Mouse (Mus musculus) forebrain, embryonic 14.5 days (tissue): ENCODE measurements around the gene Rgl3. TPM values are rescaled to one million over a fixed set of nuclear protein-coding genes. Genes with fewer than 3 reads are reported as not detected.

Source experiments
- ATAC-seq: fragments of 200-750 bp; cut with Nextera tagmentation; 2 replicates; pipeline ENCODE4 v1.8.0; 2017; ENCODE audit warnings: mild to moderate bottlenecking, moderate library complexity
- DNase-seq: peaks from one replicate; pipeline ENCODE4 v3.0.0-alpha.2; 2015; ENCODE audit warnings: low spot score
- H3K27ac ChIP-seq: fragments of 300-500 bp; sonication (generic); 2 replicates; pipeline ENCODE4 v1.5.1; 2014; ENCODE audit warnings: low read depth, mild to moderate bottlenecking, control low read depth, low read length, moderate library complexity
- H3K27me3 ChIP-seq: fragments of 300-500 bp; sonication (generic); replicated peaks from 2 replicates; pipeline ENCODE4 v1.6.1; 2014; ENCODE audit warnings: low read length, control low read depth, mixed read lengths; ENCODE audit not compliant: control insufficient read depth, insufficient read depth
- H3K36me3 ChIP-seq: fragments of 300-500 bp; sonication (generic); 2 replicates; pipeline ENCODE4 v1.6.1; 2014; ENCODE audit warnings: low read length, control low read depth; ENCODE audit not compliant: control insufficient read depth, insufficient read depth
- H3K4me1 ChIP-seq: fragments of 300-500 bp; sonication (generic); 2 replicates; pipeline ENCODE4 v1.6.1; 2014; ENCODE audit warnings: antibody characterized with exemption, low read length, control low read depth; ENCODE audit not compliant: control insufficient read depth, insufficient read depth
- H3K4me2 ChIP-seq: fragments of 300-500 bp; sonication (generic); 2 replicates; pipeline ENCODE4 v1.6.1; 2014; ENCODE audit warnings: mild to moderate bottlenecking, control low read depth, low read length
- H3K4me3 ChIP-seq: fragments of 300-500 bp; sonication (generic); 2 replicates; pipeline ENCODE4 v1.5.1; 2014; ENCODE audit warnings: low read depth, low read length, control low read depth
- H3K9ac ChIP-seq: fragments of 300-500 bp; sonication (generic); 2 replicates; pipeline ENCODE4 v1.6.1; 2014; ENCODE audit warnings: mild to moderate bottlenecking, low read length, control low read depth, moderate library complexity
- H3K9me3 ChIP-seq: fragments of 300-500 bp; sonication (generic); replicated peaks from 2 replicates; pipeline ENCODE4 v1.6.1; 2016; ENCODE audit warnings: low read length, control low read depth, mixed read lengths; ENCODE audit not compliant: control insufficient read depth
- WGBS: fragments of 180-500 bp; shearing (Covaris S2); extraction: QIAGEN DNeasy Blood & Tissue Kit; methylation state at CpG from one replicate; pipeline ENCODE4 v1.1.7; 2014; 5-methylcytosine and 5-hydroxymethylcytosine counted together
- polyA plus RNA-seq: library from polyadenylated mRNA; unstranded; fragments of >200 nt; fragmentation: Nextera tagmentation; extraction: Ambion mirVana; gene quantifications from 2 replicates; pipeline ENCODE4 v1.2.1, GENCODE M21; 2014

Rgl3 gene
- polyA plus RNA-seq, 1 experiment from 2014 or later, result 1.3 TPM

DNA sequence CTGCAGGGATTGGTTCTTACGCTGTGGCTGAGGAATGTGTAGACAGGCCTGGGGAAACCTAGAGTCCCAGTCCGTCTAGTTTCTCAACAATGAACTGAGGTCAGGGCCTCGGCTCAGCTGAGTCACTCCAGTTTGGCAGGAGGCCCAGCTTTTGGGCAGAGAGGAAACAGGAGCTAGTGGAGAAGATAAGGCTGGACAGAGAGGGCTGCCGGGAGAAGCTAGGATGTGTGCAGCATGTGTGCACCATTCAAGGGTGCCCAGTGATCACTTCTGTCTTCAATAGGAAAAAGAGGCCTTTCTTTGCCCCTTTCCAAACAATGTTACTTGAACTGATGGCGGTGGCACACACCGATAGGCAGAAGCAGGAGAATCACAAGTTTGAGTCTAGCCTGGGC, 65.2 kb downstream of the Rgl3 start:
- Histone ChIP-seq H3K9me3 (no peaks in the 10 kb centered on the region), H3K4me1 (peaks cover 7% of the 10 kb centered on the region; the same call in 1 of the 2 replicates), H3K27me3 (no peaks in the 10 kb centered on the region), H3K36me3 (no peaks in the 10 kb centered on the region), H3K4me2 (no peak overlapping the region), H3K4me3 (no peak overlapping the region), H3K27ac (no peak overlapping the region), H3K9ac (no peak overlapping the region)
- no peak for DNase-seq
- ATAC-seq, result no peak
- 77% methylated on average over 6 of the region's 6 CpGs for WGBS

DNA sequence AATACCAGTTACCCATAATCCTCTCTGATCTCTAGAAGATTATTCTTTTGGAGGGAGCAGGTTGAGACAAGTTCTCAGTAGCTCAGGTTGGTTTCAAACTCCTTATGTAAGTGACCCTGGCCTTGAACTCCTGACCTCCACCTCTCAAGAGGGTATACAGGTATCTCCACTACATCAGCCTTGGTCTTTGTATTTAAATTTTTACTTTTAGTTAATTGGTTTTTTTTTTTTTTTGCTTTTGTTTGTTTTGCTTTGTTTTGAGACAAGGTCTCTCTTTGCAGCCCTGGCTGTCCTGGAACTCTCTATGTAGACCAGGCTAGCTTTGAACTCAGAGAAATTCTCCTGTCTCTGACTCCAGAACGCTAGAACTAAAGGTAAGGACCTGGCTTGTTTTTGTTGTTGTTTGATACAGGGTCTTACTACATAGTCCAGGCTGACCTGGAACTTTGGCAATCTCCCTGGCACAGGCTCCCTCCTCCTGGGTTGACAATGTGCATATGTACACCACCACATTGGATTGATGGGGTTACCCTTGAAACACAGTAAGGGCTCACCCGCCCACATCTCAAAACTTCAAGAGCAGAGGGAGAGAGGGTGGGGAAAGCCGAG, 65.7 kb downstream of the Rgl3 start:
- DNase-seq, result no peak
- Histone ChIP-seq H3K9ac (no peak overlapping the region), H3K27me3 (no peaks in the 10 kb centered on the region), H3K27ac (no peak overlapping the region), H3K9me3 (no peaks in the 10 kb centered on the region), H3K36me3 (no peaks in the 10 kb centered on the region), H3K4me1 (peaks cover 7% of the 10 kb centered on the region; the same call in 1 of the 2 replicates), H3K4me3 (no peak overlapping the region), H3K4me2 (no peak overlapping the region)
- no peak for ATAC-seq
- 90% methylated on average over 3 of the region's 3 CpGs for WGBS

DNA sequence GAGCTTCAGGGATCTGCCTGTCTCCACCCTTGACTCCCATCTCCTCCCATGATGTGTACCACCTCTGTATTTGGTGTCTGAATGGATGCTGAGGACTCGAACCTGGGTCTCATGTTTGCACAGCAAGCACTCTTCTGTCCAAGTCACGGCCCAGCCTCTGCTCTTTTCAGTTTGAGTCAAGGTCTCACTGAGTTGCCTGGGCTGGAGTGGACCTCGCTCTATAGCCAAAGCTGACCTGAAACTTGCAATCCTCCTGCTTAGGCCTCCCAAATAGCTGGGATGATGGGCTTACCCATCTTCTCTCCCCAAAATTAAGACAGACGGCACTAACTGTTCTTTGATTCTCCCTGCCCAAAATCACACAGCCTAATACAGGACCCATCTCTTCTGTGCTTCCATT, 66.2 kb downstream of the Rgl3 start:
- Histone ChIP-seq H3K9me3 (no peaks in the 10 kb centered on the region), H3K9ac (no peak overlapping the region), H3K36me3 (no peaks in the 10 kb centered on the region), H3K27me3 (no peaks in the 10 kb centered on the region), H3K4me2 (no peak overlapping the region), H3K27ac (no peak overlapping the region), H3K4me3 (no peak overlapping the region), H3K4me1 (peaks cover 7% of the 10 kb centered on the region; the same call in 1 of the 2 replicates)
- DNase-seq, result no peak
- 92% methylated on average over 4 of the region's 4 CpGs for WGBS
- no peak for ATAC-seq

Other genes with a start within 250 kb of the Rgl3 start
- gene Spc24, start 229.1 kb downstream of the Rgl3 start, polyA plus RNA-seq, result 53.7 and 64.3 TPM in 2 replicates
- 0.99 and 1.3 TPM in 2 replicates for gene Kank2, start 190.7 kb downstream of the Rgl3 start, polyA plus RNA-seq
- gene Angptl8, start 153.9 kb downstream of the Rgl3 start, polyA plus RNA-seq, result 0.26 TPM in 1 of 2 replicates, not detected in the other
- 6.7 and 10.3 TPM in 2 replicates for gene Dock6, start 136.8 kb downstream of the Rgl3 start, polyA plus RNA-seq
- gene Rab3d, start 71.3 kb downstream of the Rgl3 start, polyA plus RNA-seq, result 23.0 and 24.6 TPM in 2 replicates
- 3.5 and 5.3 TPM in 2 replicates for gene Ccdc159, start 62.0 kb downstream of the Rgl3 start, polyA plus RNA-seq
- gene Tmem205, start 61.9 kb downstream of the Rgl3 start, polyA plus RNA-seq, result 49.3 and 66.0 TPM in 2 replicates
- 47.3 and 66.7 TPM in 2 replicates for gene Plppr2, start 52.4 kb downstream of the Rgl3 start, polyA plus RNA-seq
- gene Swsap1, start 33.7 kb downstream of the Rgl3 start, polyA plus RNA-seq, result 19.8 and 23.6 TPM in 2 replicates
- 1.3 and 2.2 TPM in 2 replicates for gene Epor, start 25.9 kb downstream of the Rgl3 start, polyA plus RNA-seq
- gene Ccdc151, start 13.2 kb upstream of the Rgl3 start, polyA plus RNA-seq, result 4.5 and 4.8 TPM in 2 replicates
- 57.1 and 67.9 TPM in 2 replicates for gene Prkcsh, start 13.4 kb upstream of the Rgl3 start, polyA plus RNA-seq
- 88.1 and 107 TPM in 2 replicates for gene Elavl3, start 62.6 kb upstream of the Rgl3 start, polyA plus RNA-seq
- gene Gm49318, start 81.8 kb upstream of the Rgl3 start, polyA plus RNA-seq, result not detected in 2 replicates
- gene Zfp653, start 81.9 kb upstream of the Rgl3 start, polyA plus RNA-seq, result 11.3 and 13.4 TPM in 2 replicates
- gene Ecsit, start 96.0 kb upstream of the Rgl3 start, polyA plus RNA-seq, result 47.2 and 56.2 TPM in 2 replicates
- 0.19 and 0.72 TPM in 2 replicates for gene Cnn1, start 109.8 kb upstream of the Rgl3 start, polyA plus RNA-seq
- 213 and 240 TPM in 2 replicates for gene Elof1, start 127.7 kb upstream of the Rgl3 start, polyA plus RNA-seq
- 0.38 and 0.42 TPM in 2 replicates for gene Acp5, start 146.3 kb upstream of the Rgl3 start, polyA plus RNA-seq
- gene Pigyl, start 167.4 kb upstream of the Rgl3 start, polyA plus RNA-seq, result 93.5 and 109 TPM in 2 replicates
- 0.13 and 0.26 TPM in 2 replicates for gene Zfp872, start 198.6 kb upstream of the Rgl3 start, polyA plus RNA-seq
- 8.9 and 12.9 TPM in 2 replicates for gene Zfp809, start 236.3 kb upstream of the Rgl3 start, polyA plus RNA-seq